Mouse (Mus musculus) CD4-positive naive resting alpha-beta T cell, adult 57 days (primary cell): Measurements from ENCODE around the gene Plekhg4. TPM values are rescaled to one million over a fixed set of nuclear protein-coding genes. Genes with fewer than 3 reads are reported as not detected.

Experiments used
- total RNA-seq: library from RNA; stranded (reverse); gene quantifications from one replicate; pipeline ENCODE4 v1.2.4, GENCODE M21; 2023

The Plekhg4 gene
- total RNA-seq, result not detected

GRCm38 (mm10) chr8:105373032-105373431, at the start of gene Plekhg4:
Gene Plekhg4, plus strand, starts transcription at chr8:105373274.

DNA sequence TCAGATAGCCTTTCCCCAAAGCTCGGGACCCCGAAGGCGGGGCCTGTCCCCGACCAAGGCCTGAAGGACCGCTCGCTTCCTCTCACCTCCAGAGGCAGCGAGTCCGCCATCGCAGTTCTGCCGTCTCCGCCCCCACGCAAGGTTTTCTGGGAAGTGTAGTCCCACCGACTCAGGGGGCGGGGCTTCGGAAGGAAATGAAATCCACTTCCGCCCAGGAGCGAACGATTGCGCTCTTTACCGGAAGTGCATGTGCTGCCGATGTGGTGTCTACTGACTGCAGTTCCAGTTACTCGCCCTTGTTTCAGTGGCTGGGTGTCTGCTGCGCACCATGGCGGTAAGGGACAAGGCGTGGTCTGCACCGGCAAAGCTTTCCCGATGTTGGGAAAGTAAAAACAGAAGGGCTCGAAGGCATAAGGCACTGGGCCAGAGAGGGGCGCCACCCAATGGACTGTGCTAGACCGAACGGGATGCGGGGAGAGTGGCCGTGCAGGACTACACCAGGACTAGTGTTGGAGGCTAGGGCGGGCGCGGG, 46.9 kb upstream of the Plekhg4 start, which contains the start of the genes Lrrc29 and Tmem208:
TSS of gene Lrrc29 (minus strand) at position 138 of the 532 bp plus-strand sequence.
TSS of gene Tmem208 (plus strand) at position 214 of the 532 bp plus-strand sequence.

DNA sequence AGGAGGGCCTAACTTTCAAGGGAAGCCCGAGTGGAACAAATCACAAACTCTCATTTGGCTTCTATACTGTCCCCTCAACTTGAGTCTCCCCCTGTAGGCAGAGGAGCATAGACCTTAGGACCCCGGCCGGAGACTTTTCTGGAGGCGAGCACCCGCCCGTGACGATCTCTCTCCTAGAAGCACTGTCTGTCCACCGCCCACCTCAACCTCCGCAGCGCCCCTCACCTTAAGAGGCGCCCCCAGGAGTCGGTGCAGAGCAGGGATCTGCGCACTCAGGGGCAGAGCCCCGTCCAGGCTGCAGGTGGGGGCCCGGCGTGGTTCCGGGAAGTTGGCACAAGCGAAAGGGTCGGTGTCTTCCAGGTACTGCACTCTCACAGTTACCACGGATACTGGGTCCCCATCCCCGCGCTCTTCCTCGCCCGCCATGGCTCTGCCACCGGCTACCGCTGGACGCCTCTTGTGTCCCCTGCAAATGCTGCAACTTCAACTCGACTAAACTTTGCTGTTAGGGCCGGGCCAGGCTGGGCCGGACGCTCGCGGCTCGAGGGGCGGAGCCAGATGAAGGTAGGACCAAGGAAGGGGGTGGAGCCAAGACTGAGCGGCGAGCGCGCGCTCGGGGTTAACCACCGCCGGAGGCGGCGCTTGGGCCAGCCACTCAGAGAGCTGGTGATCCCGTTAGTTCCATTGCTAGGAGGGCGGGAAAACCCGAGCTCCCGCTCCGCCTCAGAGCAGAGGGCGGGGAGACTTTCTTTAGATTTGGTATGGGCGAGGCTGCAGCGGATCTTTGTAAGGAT, 25.4 kb upstream of the Plekhg4 start, which contains the start of gene Fhod1:
TSS of gene Fhod1 (minus strand) at position 526 of the 794 bp plus-strand sequence.

GRCm38 (mm10) chr8:105348450-105349095, 24.5 kb upstream of the Plekhg4 start, which contains the start of gene Slc9a5:
Gene Slc9a5, plus strand, starts transcription at chr8:105348843.

DNA sequence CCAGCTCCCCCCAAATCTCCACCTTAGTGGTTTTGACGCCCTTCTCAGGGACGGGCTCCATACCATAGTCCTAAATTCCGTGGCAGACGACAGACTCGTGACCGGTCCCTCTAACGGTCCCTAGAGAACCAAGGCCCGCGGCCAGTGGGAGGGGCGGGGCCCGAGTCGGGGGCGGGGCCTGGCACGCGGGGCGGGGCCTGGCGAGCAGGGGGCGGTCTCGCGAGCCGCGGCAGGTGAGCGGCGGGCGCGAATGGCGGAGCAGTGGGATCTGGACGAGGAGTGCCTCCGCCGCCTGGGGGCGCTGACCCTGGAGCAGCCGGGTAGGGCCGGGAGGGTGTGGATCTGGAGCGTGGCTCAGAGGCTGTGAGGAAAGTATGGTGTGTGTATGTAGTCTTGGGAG, 40.3 kb downstream of the Plekhg4 start, which contains the start of the genes Kctd19 and Lrrc36:
TSS of gene Kctd19 (minus strand) at position 112 of the 400 bp plus-strand sequence.
TSS of gene Lrrc36 (plus strand) at position 181 of the 400 bp plus-strand sequence.

Other genes with a start within 250 kb of the Plekhg4 start
- gene Ces4a, start 241.5 kb upstream of the Plekhg4 start, total RNA-seq, result not detected
- gene Cbfb, start 202.6 kb upstream of the Plekhg4 start, total RNA-seq, result 99.9 TPM
- gene D230025D16Rik, start 148.1 kb upstream of the Plekhg4 start, total RNA-seq, result 25.0 TPM
- 2.3 TPM for gene B3gnt9, start 118.1 kb upstream of the Plekhg4 start, total RNA-seq
- gene Tradd, start 108.7 kb upstream of the Plekhg4 start, total RNA-seq, result 25.6 TPM
- 11.0 TPM for gene Fbxl8, start 108.6 kb upstream of the Plekhg4 start, total RNA-seq
- 1.0 TPM for gene Hsf4, start 103.5 kb upstream of the Plekhg4 start, total RNA-seq
- gene Nol3, start 97.1 kb upstream of the Plekhg4 start, total RNA-seq, result not detected
- gene 4931428F04Rik, start 83.4 kb upstream of the Plekhg4 start, total RNA-seq, result 4.5 TPM
- gene Exoc3l, start 77.2 kb upstream of the Plekhg4 start, total RNA-seq, result 1.7 TPM
- gene E2f4, start 75.6 kb upstream of the Plekhg4 start, total RNA-seq, result 85.2 TPM
- gene Elmo3, start 67.7 kb upstream of the Plekhg4 start, total RNA-seq, result 3.6 TPM
- 7.3 TPM for gene Lrrc29, start 47.0 kb upstream of the Plekhg4 start, total RNA-seq
- gene Tmem208, start 46.9 kb upstream of the Plekhg4 start, total RNA-seq, result 33.2 TPM
- 27.3 TPM for gene Fhod1, start 25.3 kb upstream of the Plekhg4 start, total RNA-seq
- gene Slc9a5, start 24.4 kb upstream of the Plekhg4 start, total RNA-seq, result 0.44 TPM
- not detected for gene Kctd19, start 40.2 kb downstream of the Plekhg4 start, total RNA-seq
- gene Lrrc36, start 40.3 kb downstream of the Plekhg4 start, total RNA-seq, result not detected
- gene Tppp3, start 98.3 kb downstream of the Plekhg4 start, total RNA-seq, result 1.8 TPM
- gene Zdhhc1, start 123.6 kb downstream of the Plekhg4 start, total RNA-seq, result 4.1 TPM
- gene Hsd11b2, start 145.5 kb downstream of the Plekhg4 start, total RNA-seq, result not detected
- gene Atp6v0d1, start 192.8 kb downstream of the Plekhg4 start, total RNA-seq, result 56.7 TPM
- 25.7 TPM for gene Ripor1, start 232.0 kb downstream of the Plekhg4 start, total RNA-seq